Comparison of ENCODE assay signal across 12 mouse cellular contexts in genomic region chr8:117085521-117085920, GRCm38 (mm10). TPM values are rescaled to one million over a fixed set of nuclear protein-coding genes. Genes with fewer than 3 reads are reported as not detected.
DNase-seq lines count a peak whose midpoint lies in the region; ATAC-seq and TF ChIP-seq lines count a peak whose summit lies in the region.
"Had no signal": no experiment of that assay in that cellular context is flagged by ENCODE, and none has a peak within 500 bp of the region (broad histone marks: within the 10 kb centered on the region; RNA-seq: fewer than 3 reads in every experiment).

No protein-coding gene starts in this region.

- no peaks in the 10 kb centered on the region for H3K36me3 ChIP-seq in heart, embryonic 11.5 days (ENCODE audit: control insufficient read depth, insufficient read depth, low read length)
- no peaks in the 10 kb centered on the region for H3K36me3 ChIP-seq in stomach, embryonic 14.5 days (ENCODE audit: control insufficient read depth, insufficient read depth, low read length)
- no peaks in the 10 kb centered on the region for H3K36me3 ChIP-seq in stomach, postnatal 0 days (ENCODE audit: control insufficient read depth, insufficient read depth, low read length)
- H3K36me3 ChIP-seq in liver, embryonic 12.5 days: no peaks in the 10 kb centered on the region
- no peaks in the 10 kb centered on the region for H3K36me3 ChIP-seq in hindbrain, embryonic 13.5 days
- H3K36me3 ChIP-seq in midbrain, embryonic 14.5 days (ENCODE audit: control insufficient read depth, insufficient read depth, low read length): no peaks in the 10 kb centered on the region
- H3K36me3 ChIP-seq: embryonic facial prominence, embryonic 10.5 days; limb, embryonic 12.5 days had no signal

- WGBS in heart, embryonic 11.5 days (ENCODE audit: insufficient replicate concordance): 5% methylated on average over 8 of the region's 8 CpGs
- 40% methylated on average over 8 of the region's 8 CpGs for WGBS in stomach, embryonic 14.5 days
- WGBS in stomach, postnatal 0 days: 44% methylated on average over 8 of the region's 8 CpGs
- 8% methylated on average over 8 of the region's 8 CpGs for WGBS in liver, embryonic 12.5 days (ENCODE audit: insufficient replicate concordance)
- WGBS in hindbrain, embryonic 13.5 days: 73% methylated on average over 8 of the region's 8 CpGs
- WGBS in midbrain, embryonic 14.5 days: 67% methylated on average over 8 of the region's 8 CpGs

- H3K9me3 ChIP-seq in heart, embryonic 11.5 days (replicated peaks; ENCODE audit: control insufficient read depth, low read length): no peaks in the 10 kb centered on the region
- no peaks in the 10 kb centered on the region for H3K9me3 ChIP-seq in stomach, embryonic 14.5 days (ENCODE audit: control insufficient read depth, low read depth, low read length)
- H3K9me3 ChIP-seq in stomach, postnatal 0 days (ENCODE audit: control insufficient read depth, low read length): no peaks in the 10 kb centered on the region
- no peaks in the 10 kb centered on the region for H3K9me3 ChIP-seq in liver, embryonic 12.5 days (replicated peaks)
- no peaks in the 10 kb centered on the region for H3K9me3 ChIP-seq in hindbrain, embryonic 13.5 days
- no peaks in the 10 kb centered on the region for H3K9me3 ChIP-seq in midbrain, embryonic 14.5 days (ENCODE audit: control insufficient read depth, low read length)
- H3K9me3 ChIP-seq: embryonic facial prominence, embryonic 10.5 days; limb, embryonic 12.5 days had no signal

- H3K27ac ChIP-seq in heart, embryonic 11.5 days (ENCODE audit: low read depth, low read length): peak overlapping the region; percentile 60; the same call in 1 of the 2 replicates
- no peak overlapping the region for H3K27ac ChIP-seq in stomach, embryonic 14.5 days (ENCODE audit: low read length)
- no peak overlapping the region for H3K27ac ChIP-seq in stomach, postnatal 0 days (replicated peaks)
- H3K27ac ChIP-seq in liver, embryonic 12.5 days: peak overlapping the region; percentile 85
- no peak overlapping the region for H3K27ac ChIP-seq in hindbrain, embryonic 13.5 days
- no peak overlapping the region for H3K27ac ChIP-seq in midbrain, embryonic 14.5 days (replicated peaks; ENCODE audit: low read depth, low read length)
- H3K27ac ChIP-seq: embryonic facial prominence, embryonic 10.5 days; limb, embryonic 12.5 days had no signal

- peak overlapping the region; percentile 25; the same call in 1 of the 2 replicates for H3K4me2 ChIP-seq in heart, embryonic 11.5 days
- H3K4me2 ChIP-seq in stomach, embryonic 14.5 days (replicated peaks; ENCODE audit: low read depth, low read length): no peak overlapping the region
- no peak overlapping the region for H3K4me2 ChIP-seq in stomach, postnatal 0 days (replicated peaks; ENCODE audit: low read depth)
- H3K4me2 ChIP-seq in liver, embryonic 12.5 days: peak overlapping the region; percentile 47
- no peak overlapping the region for H3K4me2 ChIP-seq in hindbrain, embryonic 13.5 days
- no peak overlapping the region for H3K4me2 ChIP-seq in midbrain, embryonic 14.5 days (ENCODE audit: low read length)
- H3K4me2 ChIP-seq: limb, embryonic 12.5 days had no signal

- H3K9ac ChIP-seq in heart, embryonic 11.5 days (ENCODE audit: low read depth, low read length): peak overlapping the region; percentile 48; the same call in 1 of the 2 replicates
- no peak overlapping the region for H3K9ac ChIP-seq in stomach, embryonic 14.5 days (replicated peaks; ENCODE audit: low read depth, low read length)
- no peak overlapping the region for H3K9ac ChIP-seq in stomach, postnatal 0 days (ENCODE audit: low read length)
- peak overlapping the region; percentile 42 for H3K9ac ChIP-seq in liver, embryonic 12.5 days
- no peak overlapping the region for H3K9ac ChIP-seq in hindbrain, embryonic 13.5 days
- H3K9ac ChIP-seq in midbrain, embryonic 14.5 days (replicated peaks; ENCODE audit: low read length): no peak overlapping the region
- H3K9ac ChIP-seq: limb, embryonic 12.5 days had no signal

- TF ChIP-seq CTCF in stomach, postnatal 0 days (IDR thresholded peaks at IDR 0.05; ENCODE audit: low read depth): no peak

- H3K27me3 ChIP-seq in heart, embryonic 11.5 days (ENCODE audit: control insufficient read depth, insufficient read depth, low read length): 0 out of 2 replicates have a peak, but pooled peaks cover 4% of the 10 kb centered on the region
- no peaks in the 10 kb centered on the region for H3K27me3 ChIP-seq in stomach, embryonic 14.5 days (ENCODE audit: control insufficient read depth, insufficient read depth, low read length)
- no peaks in the 10 kb centered on the region for H3K27me3 ChIP-seq in stomach, postnatal 0 days (ENCODE audit: control insufficient read depth, insufficient read depth, low read length)
- peaks cover 5% of the 10 kb centered on the region; the same call in 1 of the 2 replicates for H3K27me3 ChIP-seq in liver, embryonic 12.5 days (replicated peaks)
- H3K27me3 ChIP-seq in hindbrain, embryonic 13.5 days: no peaks in the 10 kb centered on the region
- no peaks in the 10 kb centered on the region for H3K27me3 ChIP-seq in midbrain, embryonic 14.5 days (ENCODE audit: control insufficient read depth, insufficient read depth, low read length)

- no peak for DNase-seq in heart, adult 11 months
- no peak for DNase-seq in stomach, postnatal 0 days (ENCODE audit: low spot score)
- DNase-seq in cerebellum, adult 11 months: no peak
- DNase-seq in midbrain, embryonic 14.5 days: no peak

- peak; percentile 80 for ATAC-seq in heart, embryonic 11.5 days (replicated peaks; ENCODE audit: insufficient number of reproducible peaks, low FRiP score, low TSS enrichment)
- ATAC-seq in stomach, embryonic 14.5 days (ENCODE audit: insufficient number of reproducible peaks, insufficient read depth, low FRiP score, low read depth): peak; percentile 65; the same call in 1 of the 2 replicates
- no peak for ATAC-seq in stomach, postnatal 0 days (ENCODE audit: low FRiP score, low TSS enrichment)
- ATAC-seq in liver, embryonic 12.5 days: peak; percentile 95
- ATAC-seq in hindbrain, embryonic 13.5 days (ENCODE audit: low FRiP score): no peak
- ATAC-seq in midbrain, embryonic 14.5 days (ENCODE audit: low FRiP score, low TSS enrichment): no peak
- ATAC-seq: CD4-positive, CD25-positive, alpha-beta regulatory T cell, adult 4 months had no signal

- peaks cover 26% of the 10 kb centered on the region for H3K4me1 ChIP-seq in heart, embryonic 11.5 days (ENCODE audit: control insufficient read depth, insufficient read depth, low read length)
- H3K4me1 ChIP-seq in stomach, embryonic 14.5 days (ENCODE audit: control insufficient read depth, insufficient read depth, low read length): 0 out of 2 replicates have a peak, but pooled peaks cover 3% of the 10 kb centered on the region
- no peaks in the 10 kb centered on the region for H3K4me1 ChIP-seq in stomach, postnatal 0 days (replicated peaks; ENCODE audit: control insufficient read depth, insufficient read depth)
- H3K4me1 ChIP-seq in liver, embryonic 12.5 days: peaks cover 88% of the 10 kb centered on the region
- H3K4me1 ChIP-seq in hindbrain, embryonic 13.5 days (replicated peaks): no peaks in the 10 kb centered on the region
- H3K4me1 ChIP-seq in midbrain, embryonic 14.5 days (ENCODE audit: control insufficient read depth, insufficient read depth, low read length): no peaks in the 10 kb centered on the region
- H3K4me1 ChIP-seq: limb, embryonic 12.5 days had no signal

- H3K4me3 ChIP-seq in heart, embryonic 11.5 days (ENCODE audit: low read depth, low read length): no peak overlapping the region
- H3K4me3 ChIP-seq in stomach, embryonic 14.5 days (ENCODE audit: low read depth, low read length): no peak overlapping the region
- no peak overlapping the region for H3K4me3 ChIP-seq in stomach, postnatal 0 days (ENCODE audit: low read depth, low read length)
- H3K4me3 ChIP-seq in liver, embryonic 12.5 days: no peak overlapping the region
- no peak overlapping the region for H3K4me3 ChIP-seq in hindbrain, embryonic 13.5 days
- no peak overlapping the region for H3K4me3 ChIP-seq in midbrain, embryonic 14.5 days (replicated peaks; ENCODE audit: low read depth, low read length)
- H3K4me3 ChIP-seq: embryonic facial prominence, embryonic 10.5 days; limb, embryonic 12.5 days had no signal

- no peak for TF ChIP-seq EP300 in stomach, postnatal 0 days (optimal IDR thresholded peaks at IDR 0.05)

RNA-seq across cellular contexts. Expression of gene Pkd1l2, which starts 3.3 kb away (rescaled TPM):
- polyA plus RNA-seq in heart, embryonic 11.5 days (2014; fragmentation: Nextera tagmentation; extraction: Ambion mirVana): 0.03 TPM in 1 of 2 replicates, not detected in the other
- polyA plus RNA-seq in stomach, embryonic 14.5 days (2014; fragmentation: Nextera tagmentation; extraction: Ambion mirVana): not detected in 2 replicates
- polyA plus RNA-seq in stomach, postnatal 0 days (2015; fragmentation: Nextera tagmentation; extraction: Ambion mirVana): 0.08 TPM in 1 of 2 replicates, not detected in the other
- polyA plus RNA-seq in liver, embryonic 12.5 days (2016; fragmentation: Nextera tagmentation; extraction: Ambion mirVana): 0.01 and 0.02 TPM in 2 replicates
- 0.03 TPM in 1 of 2 replicates, not detected in the other for polyA plus RNA-seq in hindbrain, embryonic 13.5 days (2015; fragmentation: Nextera tagmentation; extraction: Ambion mirVana)
- polyA plus RNA-seq in midbrain, embryonic 14.5 days (2014; fragmentation: Nextera tagmentation; extraction: Ambion mirVana): 0.12 TPM in 1 of 2 replicates, not detected in the other
- polyA plus RNA-seq: CD4-positive, CD25-positive, alpha-beta regulatory T cell, adult 4 months; embryonic facial prominence, embryonic 10.5 days; intestine, embryonic 14.5 days; limb, embryonic 12.5 days had no signal

RNA-seq across cellular contexts. Expression of gene Bco1, which starts 10.1 kb away (rescaled TPM):
- 0.08 and 0.49 TPM in 2 replicates for polyA plus RNA-seq in heart, embryonic 11.5 days (2014; fragmentation: Nextera tagmentation; extraction: Ambion mirVana)
- 0.38 and 0.82 TPM in 2 replicates for polyA plus RNA-seq in stomach, embryonic 14.5 days (2014; fragmentation: Nextera tagmentation; extraction: Ambion mirVana)
- polyA plus RNA-seq in stomach, postnatal 0 days (2015; fragmentation: Nextera tagmentation; extraction: Ambion mirVana): 0.49 and 0.53 TPM in 2 replicates
- 10.3 and 10.8 TPM in 2 replicates for polyA plus RNA-seq in liver, embryonic 12.5 days (2016; fragmentation: Nextera tagmentation; extraction: Ambion mirVana)
- 0.21 and 0.27 TPM in 2 replicates for polyA plus RNA-seq in hindbrain, embryonic 13.5 days (2015; fragmentation: Nextera tagmentation; extraction: Ambion mirVana)
- 0.18 TPM in 1 of 2 replicates, not detected in the other for polyA plus RNA-seq in midbrain, embryonic 14.5 days (2014; fragmentation: Nextera tagmentation; extraction: Ambion mirVana)
- polyA plus RNA-seq: CD4-positive, CD25-positive, alpha-beta regulatory T cell, adult 4 months had no signal

Comparison
In these comparisons a context has a peak if more than half of its experiments do, and no peak if none do; other contexts are left out.
1. ATAC-seq: peak in heart, embryonic 11.5 days (single experiment), stomach, embryonic 14.5 days (single experiment) and liver, embryonic 12.5 days (single experiment); none in stomach, postnatal 0 days (single experiment), hindbrain, embryonic 13.5 days (single experiment) and midbrain, embryonic 14.5 days (single experiment).
2. H3K27ac ChIP-seq: peak in heart, embryonic 11.5 days (single experiment) and liver, embryonic 12.5 days (single experiment); none in stomach, embryonic 14.5 days (single experiment), stomach, postnatal 0 days (single experiment), hindbrain, embryonic 13.5 days (single experiment) and midbrain, embryonic 14.5 days (single experiment).
3. H3K4me2 ChIP-seq: peak in heart, embryonic 11.5 days (single experiment) and liver, embryonic 12.5 days (single experiment); none in stomach, embryonic 14.5 days (single experiment), stomach, postnatal 0 days (single experiment), hindbrain, embryonic 13.5 days (single experiment) and midbrain, embryonic 14.5 days (single experiment).
4. H3K9ac ChIP-seq: peak in heart, embryonic 11.5 days (single experiment) and liver, embryonic 12.5 days (single experiment); none in stomach, embryonic 14.5 days (single experiment), stomach, postnatal 0 days (single experiment), hindbrain, embryonic 13.5 days (single experiment) and midbrain, embryonic 14.5 days (single experiment).